ENCODE assay signal across 8 mouse cellular contexts in genomic region chr2:169929540-169930497, GRCm38 (mm10).
A peak's percentile ranks its signal among the peaks of the same experiment; 100 is the strongest.
DNase-seq lines count a peak whose midpoint lies in the region; ATAC-seq and TF ChIP-seq lines count a peak whose summit lies in the region.

No protein-coding gene starts in this region.

- H3K27me3 ChIP-seq in heart, postnatal 0 days (ENCODE audit: control insufficient read depth, insufficient read depth, low read length), result no peaks in the 10 kb centered on the region
- H3K27me3 ChIP-seq in lung, embryonic 14.5 days (ENCODE audit: insufficient read depth, low read length), result no peaks in the 10 kb centered on the region

- peak; percentile 36; the same call in 1 of the 2 replicates for ATAC-seq in heart, postnatal 0 days (ENCODE audit: insufficient read depth, low read depth)
- peak; percentile 23; the same call in 1 of the 2 replicates for ATAC-seq in lung, embryonic 14.5 days (ENCODE audit: insufficient read depth)

- TF ChIP-seq EP300 in heart, postnatal 0 days (IDR thresholded peaks at IDR 0.05; ENCODE audit: low read depth), result no peak

- 49% methylated on average over 23 of the region's 23 CpGs for WGBS in heart, postnatal 0 days
- 45% methylated on average over 23 of the region's 23 CpGs for WGBS in lung, embryonic 14.5 days

- H3K4me3 ChIP-seq in heart, postnatal 0 days (ENCODE audit: low read depth, low read length), result peak overlapping the region; percentile 41
- peak overlapping the region; percentile 36 for H3K4me3 ChIP-seq in lung, embryonic 14.5 days (ENCODE audit: low read depth, low read length)

- H3K9me3 ChIP-seq in heart, postnatal 0 days (replicated peaks; ENCODE audit: control insufficient read depth, low read length), result no peaks in the 10 kb centered on the region
- H3K9me3 ChIP-seq in lung, embryonic 14.5 days (ENCODE audit: low read depth, low read length), result no peaks in the 10 kb centered on the region

- H3K4me1 ChIP-seq in heart, postnatal 0 days (ENCODE audit: control insufficient read depth, insufficient read depth), result peaks cover 3% of the 10 kb centered on the region; the same call in 1 of the 2 replicates
- H3K4me1 ChIP-seq in lung, embryonic 14.5 days (ENCODE audit: insufficient read depth), result peaks cover 4% of the 10 kb centered on the region; the same call in 1 of the 2 replicates

- no peak for TF ChIP-seq CTCF in heart, postnatal 0 days (IDR thresholded peaks at IDR 0.05; ENCODE audit: low read depth)
- TF ChIP-seq CTCF in lung, embryonic 14.5 days (IDR thresholded peaks at IDR 0.05; ENCODE audit: low read depth), result no peak

- H3K36me3 ChIP-seq in heart, postnatal 0 days (replicated peaks; ENCODE audit: control insufficient read depth, insufficient read depth, low read length), result no peaks in the 10 kb centered on the region
- no peaks in the 10 kb centered on the region for H3K36me3 ChIP-seq in lung, embryonic 14.5 days (ENCODE audit: insufficient read depth)

- no peak overlapping the region for H3K9ac ChIP-seq in heart, postnatal 0 days (replicated peaks; ENCODE audit: low read depth, low read length)
- peak overlapping the region; percentile 31; the same call in 1 of the 2 replicates for H3K9ac ChIP-seq in lung, embryonic 14.5 days

- DNase-seq in 3T3-L1 (ENCODE audit: low read depth, low spot score), result peak; percentile 23
- peak; percentile 57 for DNase-seq in adrenal gland, adult 2 months
- DNase-seq in embryo, embryonic 9.5 days (ENCODE audit: extremely low spot score), result peak; percentile 72
- peak; percentile 53 for DNase-seq in heart, postnatal 0 days (ENCODE audit: low spot score)
- DNase-seq in kidney, postnatal 25 days, result peak; percentile 74 to 79
- DNase-seq in lung, embryonic 14.5 days, result peak; percentile 86
- DNase-seq in ovary, postnatal 14 days (ENCODE audit: low spot score), result peak; percentile 42
- no peak for DNase-seq in spleen, adult 12 weeks (ENCODE audit: low spot score)

- peak overlapping the region; percentile 66 for H3K4me2 ChIP-seq in heart, postnatal 0 days (ENCODE audit: low read depth, low read length)
- H3K4me2 ChIP-seq in lung, embryonic 14.5 days, result peak overlapping the region; percentile 66

- no peak overlapping the region for H3K27ac ChIP-seq in heart, postnatal 0 days (ENCODE audit: low read depth)
- no peak overlapping the region for H3K27ac ChIP-seq in lung, embryonic 14.5 days (ENCODE audit: low read depth)
